Mouse (Mus musculus) embryonic facial prominence, embryonic 10.5 days (tissue): ENCODE results near the gene Ttyh2. TPM values are rescaled to one million over a fixed set of nuclear protein-coding genes. Genes with fewer than 3 reads are reported as not detected.

Experiments used
- DNase-seq: peaks from one replicate; pipeline ENCODE4 v3.0.0-alpha.2; 2017; ENCODE audit warnings: low spot score
- H3K27ac ChIP-seq: fragments of 300-500 bp; sonication (generic); replicated peaks from 2 replicates; pipeline ENCODE4 v1.5.1; 2016; ENCODE audit warnings: mild to moderate bottlenecking
- H3K27me3 ChIP-seq: fragments of 300-500 bp; sonication (generic); replicated peaks from 2 replicates; pipeline ENCODE4 v1.6.1; 2016; ENCODE audit warnings: low read depth, mild to moderate bottlenecking; ENCODE audit not compliant: poor library complexity, severe bottlenecking
- H3K36me3 ChIP-seq: fragments of 300-500 bp; sonication (generic); replicated peaks from 2 replicates; pipeline ENCODE4 v1.6.1; 2016; ENCODE audit warnings: mild to moderate bottlenecking, moderate library complexity
- H3K4me1 ChIP-seq: fragments of 300-500 bp; sonication (generic); 2 replicates; pipeline ENCODE4 v1.6.1; 2016
- H3K4me3 ChIP-seq: fragments of 300-500 bp; sonication (generic); 2 replicates; pipeline ENCODE4 v1.5.1; 2016; ENCODE audit warnings: mild to moderate bottlenecking, moderate library complexity
- H3K9me3 ChIP-seq: fragments of 300-500 bp; sonication (generic); 2 replicates; pipeline ENCODE4 v1.6.1; 2016; ENCODE audit warnings: mild to moderate bottlenecking
- WGBS: fragments of 180-500 bp; shearing (Covaris S2); methylation state at CpG from one replicate; pipeline ENCODE4 v1.1.7; 2016; 5-methylcytosine and 5-hydroxymethylcytosine counted together
- polyA plus RNA-seq: library from polyadenylated mRNA; unstranded; fragments of >200 nt; fragmentation: Nextera tagmentation; extraction: Ambion mirVana; gene quantifications from 2 replicates; pipeline ENCODE4 v1.2.1, GENCODE M21; 2016

Gene Ttyh2
- polyA plus RNA-seq, 1 experiment from 2014 or later, result 16.1 TPM

- Histone ChIP-seq H3K27ac (no peak overlapping the region), H3K4me1 (peaks cover 27% of the 10 kb centered on the region), H3K9me3 (no peaks in the 10 kb centered on the region), H3K27me3 (no peaks in the 10 kb centered on the region), H3K4me3 (no peak overlapping the region), H3K36me3 (peaks cover 9% of the 10 kb centered on the region)
- 89% methylated on average over 6 of the region's 6 CpGs for WGBS
- DNase-seq, result no peak
Observed at GRCm38 (mm10) chr11:114702996-114703361, 27.7 kb downstream of the Ttyh2 start.

- Histone ChIP-seq H3K27ac (0 out of 2 replicates have a peak overlapping the region, but pooled peaks have one; percentile 16), H3K4me1 (peaks cover 27% of the 10 kb centered on the region)
Observed at GRCm38 (mm10) chr11:114704071-114704913, 29.1 kb downstream of the Ttyh2 start.

GRCm38 (mm10) chr11:114706358-114706757 is 31.1 kb downstream of the Ttyh2 start:
- no peak for DNase-seq
- peaks cover 30% of the 10 kb centered on the region for H3K36me3 ChIP-seq
- H3K4me3 ChIP-seq, result no peak overlapping the region
- H3K27me3 ChIP-seq, result no peaks in the 10 kb centered on the region
- H3K27ac ChIP-seq, result no peak overlapping the region
- 84% methylated on average over 5 of the region's 5 CpGs for WGBS
- H3K9me3 ChIP-seq, result no peaks in the 10 kb centered on the region
- H3K4me1 ChIP-seq, result peaks cover 23% of the 10 kb centered on the region

More at GRCm38 (mm10) chr11:114704071-114704913, 29.1 kb downstream of the Ttyh2 start:
- WGBS, result 53% methylated on average over 22 of the region's 22 CpGs
- DNase-seq, result no peak
- Histone ChIP-seq H3K27me3 (no peaks in the 10 kb centered on the region), H3K4me3 (no peak overlapping the region), H3K9me3 (no peaks in the 10 kb centered on the region), H3K36me3 (peaks cover 17% of the 10 kb centered on the region)

GRCm38 (mm10) chr11:114711393-114711792 is 36.2 kb downstream of the Ttyh2 start:
- no peaks in the 10 kb centered on the region for H3K27me3 ChIP-seq
- peaks cover 36% of the 10 kb centered on the region for H3K36me3 ChIP-seq
- no peak overlapping the region for H3K4me3 ChIP-seq
- 87% methylated on average over 3 of the region's 3 CpGs for WGBS
- H3K9me3 ChIP-seq, result no peaks in the 10 kb centered on the region
- H3K27ac ChIP-seq, result no peak overlapping the region
- DNase-seq, result no peak
- H3K4me1 ChIP-seq, result 0 out of 2 replicates have a peak, but pooled peaks cover 4% of the 10 kb centered on the region

GRCm38 (mm10) chr11:114711861-114712260 is 36.6 kb downstream of the Ttyh2 start:
- WGBS, result 93% methylated on average over 12 of the region's 12 CpGs
- Histone ChIP-seq H3K36me3 (peaks cover 40% of the 10 kb centered on the region), H3K27ac (no peak overlapping the region), H3K4me1 (0 out of 2 replicates have a peak, but pooled peaks cover 4% of the 10 kb centered on the region), H3K4me3 (no peak overlapping the region), H3K27me3 (no peaks in the 10 kb centered on the region), H3K9me3 (no peaks in the 10 kb centered on the region)
- DNase-seq, result no peak

- H3K4me3 ChIP-seq, result no peak overlapping the region
- H3K27ac ChIP-seq, result 0 out of 2 replicates have a peak overlapping the region, but pooled peaks have one; percentile 45
- DNase-seq, result no peak
- no peaks in the 10 kb centered on the region for H3K9me3 ChIP-seq
- 0 out of 2 replicates have a peak, but pooled peaks cover 4% of the 10 kb centered on the region for H3K4me1 ChIP-seq
- no peaks in the 10 kb centered on the region for H3K27me3 ChIP-seq
- WGBS, result 90% methylated on average over 6 of the region's 6 CpGs
- peaks cover 23% of the 10 kb centered on the region for H3K36me3 ChIP-seq
Observed at GRCm38 (mm10) chr11:114714526-114714925, 39.3 kb downstream of the Ttyh2 start.

GRCm38 (mm10) chr11:114715531-114715930 is 40.3 kb downstream of the Ttyh2 start:
- Histone ChIP-seq H3K9me3 (no peaks in the 10 kb centered on the region), H3K27me3 (no peaks in the 10 kb centered on the region), H3K36me3 (peaks cover 19% of the 10 kb centered on the region), H3K4me3 (no peak overlapping the region), H3K4me1 (0 out of 2 replicates have a peak, but pooled peaks cover 4% of the 10 kb centered on the region), H3K27ac (no peak overlapping the region)
- 78% methylated on average over 7 of the region's 7 CpGs for WGBS
- no peak for DNase-seq

- Histone ChIP-seq H3K9me3 (no peaks in the 10 kb centered on the region), H3K36me3 (0 out of 2 replicates have a peak, but pooled peaks cover 5% of the 10 kb centered on the region), H3K27ac (no peak overlapping the region), H3K4me1 (peaks cover 16% of the 10 kb centered on the region), H3K4me3 (no peak overlapping the region), H3K27me3 (no peaks in the 10 kb centered on the region)
- DNase-seq, result no peak
- 86% methylated on average over 10 of the region's 10 CpGs for WGBS
Observed at GRCm38 (mm10) chr11:114720535-114720934, 45.3 kb downstream of the Ttyh2 start.

GRCm38 (mm10) chr11:114722438-114722837 is 47.2 kb downstream of the Ttyh2 start:
- Histone ChIP-seq H3K4me3 (no peak overlapping the region), H3K27ac (0 out of 2 replicates have a peak overlapping the region, but pooled peaks have one; percentile 40), H3K27me3 (no peaks in the 10 kb centered on the region), H3K4me1 (peaks cover 24% of the 10 kb centered on the region), H3K9me3 (no peaks in the 10 kb centered on the region), H3K36me3 (no peaks in the 10 kb centered on the region)
- no peak for DNase-seq
- 88% methylated on average over 8 of the region's 8 CpGs for WGBS

- H3K4me1 ChIP-seq, result peaks cover 30% of the 10 kb centered on the region
- no peak for DNase-seq
- peak overlapping the region; percentile 40; the same call in 1 of the 2 replicates for H3K27ac ChIP-seq
- no peaks in the 10 kb centered on the region for H3K36me3 ChIP-seq
- H3K4me3 ChIP-seq, result no peak overlapping the region
- H3K9me3 ChIP-seq, result no peaks in the 10 kb centered on the region
- 73% methylated on average over 13 of the region's 13 CpGs for WGBS
- peaks cover 3% of the 10 kb centered on the region; the same call in 1 of the 2 replicates for H3K27me3 ChIP-seq
Observed at GRCm38 (mm10) chr11:114723030-114723429, 47.8 kb downstream of the Ttyh2 start.

- 61% methylated on average over 11 of the region's 11 CpGs for WGBS
- peak overlapping the region; percentile 67 for H3K27ac ChIP-seq
- H3K9me3 ChIP-seq, result no peaks in the 10 kb centered on the region
- peaks cover 49% of the 10 kb centered on the region for H3K4me1 ChIP-seq
- peaks cover 13% of the 10 kb centered on the region for H3K27me3 ChIP-seq
- H3K36me3 ChIP-seq, result no peaks in the 10 kb centered on the region
- no peak overlapping the region for H3K4me3 ChIP-seq
- peak; percentile 39 for DNase-seq
Observed at GRCm38 (mm10) chr11:114724787-114725590, 49.8 kb downstream of the Ttyh2 start.
